Mouse (Mus musculus): ENCODE data around the gene Herc1. TPM values are rescaled to one million over a fixed set of nuclear protein-coding genes. Genes with fewer than 3 reads are reported as not detected.

Gene Herc1
- polyA plus RNA-seq, 1 experiment: 9.9 TPM

DNA sequence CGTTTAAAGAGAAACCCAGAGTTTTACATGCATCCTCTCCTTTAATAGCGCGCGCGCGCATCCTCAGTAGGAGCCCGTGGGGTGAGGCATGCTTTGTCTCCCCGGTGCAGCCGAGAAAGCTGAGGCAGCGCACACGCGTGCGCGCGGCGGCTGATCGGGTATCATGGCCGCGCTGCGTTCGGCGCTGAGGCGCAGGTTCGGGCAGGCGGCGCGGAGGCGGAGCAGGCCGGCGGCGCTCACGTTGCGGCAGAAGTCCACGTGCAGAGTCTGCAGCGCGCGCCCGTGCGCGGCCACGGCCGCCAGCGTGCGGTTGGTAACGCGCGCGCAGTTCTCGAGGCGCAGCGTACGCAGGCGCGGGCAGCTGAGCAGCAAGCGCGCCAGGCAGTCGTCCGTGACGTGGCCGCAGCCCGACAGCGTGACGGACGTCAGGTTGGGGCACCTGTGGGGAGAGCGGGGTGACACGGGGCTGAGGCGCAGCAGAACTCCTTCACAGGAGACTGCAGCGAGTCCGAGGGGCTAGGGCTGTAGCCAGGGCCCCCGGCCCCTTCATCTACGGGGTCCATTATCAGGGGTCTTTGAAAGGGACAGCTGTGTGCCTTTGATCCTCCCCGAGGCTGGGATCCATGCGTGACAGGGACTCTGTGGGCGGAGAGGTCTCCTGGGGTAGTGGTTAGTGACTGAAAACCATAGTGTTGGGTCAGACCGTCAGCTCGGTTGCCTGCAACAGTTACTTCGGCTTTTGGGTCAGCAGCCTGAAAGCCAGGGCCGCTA is 161.5 kb downstream of the Herc1 start:
- TF ChIP-seq MYOG (IDR thresholded peaks at IDR 0.05; ENCODE audit: control insufficient read depth in 1 of 3, insufficient read depth in 1 of 3, insufficient read length in 2 of 3, low read depth in 2 of 3): peak; percentile 1 to 64 (median 59)
- peak; percentile 13 for TF ChIP-seq TCF3 (IDR thresholded peaks at IDR 0.05; ENCODE audit: insufficient read length, low read depth)
- peak in 2 of 3 experiments; percentile 49 to 67 for TF ChIP-seq MYOD1 (IDR thresholded peaks at IDR 0.05; ENCODE audit: control insufficient read depth in 1 of 3, insufficient read length in 2 of 3, low read depth in 2 of 3)
- no peak for TF ChIP-seq TCF12 (IDR thresholded peaks at IDR 0.05; ENCODE audit: insufficient read depth, poor library complexity, severe bottlenecking)
- no peak for TF ChIP-seq MAX (IDR thresholded peaks at IDR 0.05; ENCODE audit: low read depth)
- TF ChIP-seq POLR2A (IDR thresholded peaks at IDR 0.05; ENCODE audit: insufficient read length, low read depth): peak; percentile 91
- TF ChIP-seq POLR2AphosphoS2 (IDR thresholded peaks at IDR 0.05; ENCODE audit: insufficient read length, low read depth): peak; percentile 96
- Histone ChIP-seq H3K4me3 (peak overlapping the region; percentile 38), H3ac (ENCODE audit: control insufficient read depth, insufficient read length) (peak overlapping the region; percentile 11), H3K36me3 (ENCODE audit: control insufficient read depth, insufficient read depth) (peaks cover 7% of the 10 kb centered on the region), H3K4me2 (ENCODE audit: low read depth) (peak overlapping the region; percentile 98), H3K27me3 (ENCODE audit: control insufficient read depth, insufficient read depth, insufficient read length) (no peaks in the 10 kb centered on the region), H3K79me2 (ENCODE audit: control insufficient read depth, insufficient read depth) (no peaks in the 10 kb centered on the region)

DNA sequence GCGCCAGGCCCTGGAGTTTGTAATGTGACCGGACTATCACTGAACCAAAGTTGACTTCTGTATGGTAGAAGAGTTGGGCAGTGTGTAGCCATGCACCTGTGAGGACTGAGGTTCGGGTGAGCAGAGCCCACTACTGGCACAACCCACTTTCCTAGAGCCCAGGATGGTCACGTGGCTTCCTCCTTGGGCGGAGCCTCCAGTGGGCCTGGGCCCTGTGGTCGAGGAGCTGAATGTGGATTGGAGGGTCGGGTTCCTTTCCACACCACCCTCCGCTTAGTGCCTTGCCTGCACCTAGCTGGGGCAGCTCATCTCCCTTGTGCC is 162.1 kb downstream of the Herc1 start:
- peak overlapping the region; percentile 98 for H3K4me2 ChIP-seq (ENCODE audit: low read depth)
- no peaks in the 10 kb centered on the region for H3K27me3 ChIP-seq (ENCODE audit: control insufficient read depth, insufficient read depth, insufficient read length)
- H3K36me3 ChIP-seq (ENCODE audit: control insufficient read depth, insufficient read depth): peaks cover 9% of the 10 kb centered on the region
- peak overlapping the region; percentile 38 for H3K4me3 ChIP-seq
- no peaks in the 10 kb centered on the region for H3K79me2 ChIP-seq (ENCODE audit: control insufficient read depth, insufficient read depth)
- TF ChIP-seq POLR2AphosphoS2 (IDR thresholded peaks at IDR 0.05; ENCODE audit: insufficient read length, low read depth) (peak; percentile 93), MYOG (IDR thresholded peaks at IDR 0.05; ENCODE audit: control insufficient read depth in 1 of 3, insufficient read depth in 1 of 3, insufficient read length in 2 of 3, low read depth in 2 of 3) (peak in 1 of 3 experiments; percentile 37), USF1 (IDR thresholded peaks at IDR 0.05; ENCODE audit: low read depth) (peak; percentile 94), SRF (IDR thresholded peaks at IDR 0.05; ENCODE audit: control insufficient read depth, insufficient read length, low read depth) (no peak), POLR2A (IDR thresholded peaks at IDR 0.05; ENCODE audit: insufficient read length, low read depth) (peak; percentile 77), MYOD1 (IDR thresholded peaks at IDR 0.05; ENCODE audit: control insufficient read depth in 1 of 3, insufficient read length in 2 of 3, low read depth in 2 of 3) (peak in 1 of 3 experiments; percentile 38)
- peak overlapping the region; percentile 11 for H3ac ChIP-seq (ENCODE audit: control insufficient read depth, insufficient read length)

DNA sequence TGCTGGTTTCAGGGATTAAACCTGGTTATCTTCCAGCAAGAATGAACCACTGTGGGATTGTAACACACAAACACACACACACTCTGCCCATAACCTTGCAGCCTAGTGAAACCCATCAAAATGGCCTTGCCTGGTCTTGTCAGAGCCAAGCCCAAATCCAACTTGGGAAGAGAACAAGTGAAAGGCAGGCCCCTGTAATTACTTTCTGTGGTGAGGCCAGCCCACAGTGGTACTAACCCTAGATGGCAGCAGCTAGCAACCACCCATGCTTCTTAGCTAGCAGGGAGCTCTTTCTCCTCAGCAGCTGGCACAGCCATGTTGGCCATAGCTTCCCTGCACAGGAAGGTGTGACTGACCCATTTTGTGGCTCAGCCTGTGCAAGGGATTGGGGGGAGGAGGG is 162.9 kb downstream of the Herc1 start:
- peaks cover 11% of the 10 kb centered on the region for H3K36me3 ChIP-seq (ENCODE audit: control insufficient read depth, insufficient read depth)
- H3K27me3 ChIP-seq (ENCODE audit: control insufficient read depth, insufficient read depth, insufficient read length): no peaks in the 10 kb centered on the region
- H3ac ChIP-seq (ENCODE audit: control insufficient read depth, insufficient read length): no peak overlapping the region
- no peak overlapping the region for H3K4me3 ChIP-seq
- no peaks in the 10 kb centered on the region for H3K79me2 ChIP-seq (ENCODE audit: control insufficient read depth, insufficient read depth)
- peak overlapping the region; percentile 61 for H3K4me2 ChIP-seq (ENCODE audit: low read depth)
- peak in 1 of 3 experiments; percentile 70 for TF ChIP-seq MYOD1 (IDR thresholded peaks at IDR 0.05; ENCODE audit: control insufficient read depth in 1 of 3, insufficient read length in 2 of 3, low read depth in 2 of 3)
- TF ChIP-seq REST (IDR thresholded peaks at IDR 0.05; ENCODE audit: insufficient read depth, insufficient read length): no peak
- no peak for TF ChIP-seq TCF3 (IDR thresholded peaks at IDR 0.05; ENCODE audit: insufficient read length, low read depth)
- no peak for TF ChIP-seq SRF (IDR thresholded peaks at IDR 0.05; ENCODE audit: control insufficient read depth, insufficient read length, low read depth)
- TF ChIP-seq MYOG (IDR thresholded peaks at IDR 0.05; ENCODE audit: control insufficient read depth in 1 of 3, insufficient read depth in 1 of 3, insufficient read length in 2 of 3, low read depth in 2 of 3): peak; percentile 36 to 62 (median 54)
- TF ChIP-seq USF1 (IDR thresholded peaks at IDR 0.05; ENCODE audit: low read depth): no peak
- TF ChIP-seq POLR2A (IDR thresholded peaks at IDR 0.05; ENCODE audit: insufficient read length, low read depth): peak; percentile 31
- peak; percentile 71 for TF ChIP-seq POLR2AphosphoS2 (IDR thresholded peaks at IDR 0.05; ENCODE audit: insufficient read length, low read depth)
- TF ChIP-seq E2F4 (IDR thresholded peaks at IDR 0.05; ENCODE audit: insufficient read depth): no peak
- no peak for TF ChIP-seq MAX (IDR thresholded peaks at IDR 0.05; ENCODE audit: low read depth)
- TF ChIP-seq TCF12 (IDR thresholded peaks at IDR 0.05; ENCODE audit: insufficient read depth, poor library complexity, severe bottlenecking): no peak
- TF ChIP-seq CEBPB (IDR thresholded peaks at IDR 0.05; ENCODE audit: insufficient read depth, poor library complexity, severe bottlenecking): no peak

DNA sequence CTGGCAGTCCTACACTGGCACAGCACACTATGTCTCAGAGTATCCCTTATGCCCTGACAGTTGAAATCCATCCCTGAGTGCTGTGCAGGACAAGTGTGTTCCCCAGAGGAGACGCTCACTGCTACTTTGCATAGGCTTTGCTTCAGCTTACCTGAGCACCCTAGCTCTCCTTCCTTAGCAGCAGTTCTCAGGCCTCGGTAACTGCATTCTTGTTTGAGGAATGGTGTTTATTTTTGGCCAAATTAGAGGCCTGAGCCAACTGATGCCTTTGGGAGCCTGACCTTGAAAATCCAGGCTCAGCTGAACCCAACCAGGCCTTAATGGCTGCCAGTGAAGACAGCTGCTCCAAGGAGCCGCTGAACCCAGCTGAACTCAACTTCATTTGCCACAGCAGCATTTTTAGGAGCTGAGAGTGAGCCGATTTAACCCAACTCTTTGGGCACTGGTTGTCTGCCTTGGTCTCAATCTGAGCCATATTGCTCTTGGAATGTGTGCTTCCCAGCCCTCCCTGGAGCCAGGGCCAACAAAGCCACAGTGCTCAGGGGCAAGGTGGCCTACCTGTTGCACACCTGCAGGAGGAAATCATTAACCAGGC is 163.5 kb downstream of the Herc1 start:
- Histone ChIP-seq H3K36me3 (ENCODE audit: control insufficient read depth, insufficient read depth) (peaks cover 11% of the 10 kb centered on the region), H3K4me2 (ENCODE audit: low read depth) (peak overlapping the region; percentile 61), H3K79me2 (ENCODE audit: control insufficient read depth, insufficient read depth) (no peaks in the 10 kb centered on the region), H3K4me3 (peak overlapping the region; percentile 5), H3K27me3 (ENCODE audit: control insufficient read depth, insufficient read depth, insufficient read length) (no peaks in the 10 kb centered on the region), H3ac (ENCODE audit: control insufficient read depth, insufficient read length) (no peak overlapping the region)
- TF ChIP-seq USF1 (IDR thresholded peaks at IDR 0.05; ENCODE audit: low read depth) (no peak), MAX (IDR thresholded peaks at IDR 0.05; ENCODE audit: low read depth) (no peak), POLR2A (IDR thresholded peaks at IDR 0.05; ENCODE audit: insufficient read length, low read depth) (no peak), MYOG (IDR thresholded peaks at IDR 0.05; ENCODE audit: control insufficient read depth in 1 of 3, insufficient read depth in 1 of 3, insufficient read length in 2 of 3, low read depth in 2 of 3) (peak in 2 of 3 experiments; percentile 49 to 69), CEBPB (IDR thresholded peaks at IDR 0.05; ENCODE audit: insufficient read depth, poor library complexity, severe bottlenecking) (no peak), SRF (IDR thresholded peaks at IDR 0.05; ENCODE audit: control insufficient read depth, insufficient read length, low read depth) (no peak), TCF12 (IDR thresholded peaks at IDR 0.05; ENCODE audit: insufficient read depth, poor library complexity, severe bottlenecking) (no peak), E2F4 (IDR thresholded peaks at IDR 0.05; ENCODE audit: insufficient read depth) (no peak), POLR2AphosphoS2 (IDR thresholded peaks at IDR 0.05; ENCODE audit: insufficient read length, low read depth) (no peak), TCF3 (IDR thresholded peaks at IDR 0.05; ENCODE audit: insufficient read length, low read depth) (no peak), REST (IDR thresholded peaks at IDR 0.05; ENCODE audit: insufficient read depth, insufficient read length) (no peak), MYOD1 (IDR thresholded peaks at IDR 0.05; ENCODE audit: control insufficient read depth in 1 of 3, insufficient read length in 2 of 3, low read depth in 2 of 3) (peak in 2 of 3 experiments; percentile 46 to 63)
